Mouse (Mus musculus) kidney, adult 8-10 months (tissue): ENCODE data around the gene Gm49450.
A peak's percentile ranks its signal among the peaks of the same experiment; 100 is the strongest.

ENCODE experiments used
- DNase-seq, 2 experiments: peaks; one replicate each; pipeline ENCODE4 v3.0.0; 2022

Gene Gm49450

GRCm38 (mm10) chr15:98953401-98954356 lies at the start of gene Gm49450, which contains the start of gene Tuba1a:
Gm49450 (minus strand) TSS chr15:98953551.
Tuba1a (minus strand) TSS chr15:98953703.
- peak; percentile 76 to 84 for DNase-seq

GRCm38 (mm10) chr15:99001451-99001931 lies 48.1 kb upstream of the Gm49450 start:
- no peak for DNase-seq

GRCm38 (mm10) chr15:99000535-99001283 lies 47.4 kb upstream of the Gm49450 start:
- peak; percentile 55 to 71 for DNase-seq

- no peak for DNase-seq
Observed at GRCm38 (mm10) chr15:98998775-98999157, 45.4 kb upstream of the Gm49450 start.

GRCm38 (mm10) chr15:98997938-98998774 lies 44.8 kb upstream of the Gm49450 start:
- DNase-seq: no peak

- no peak for DNase-seq
Observed at GRCm38 (mm10) chr15:98996840-98997239, 43.5 kb upstream of the Gm49450 start.

GRCm38 (mm10) chr15:98994957-98995520 lies 41.7 kb upstream of the Gm49450 start:
- DNase-seq: no peak

GRCm38 (mm10) chr15:98993865-98994264 lies 40.5 kb upstream of the Gm49450 start:
- peak; percentile 81 to 86 for DNase-seq

GRCm38 (mm10) chr15:98993093-98993793 lies 39.9 kb upstream of the Gm49450 start:
- peak; percentile 92 to 95 for DNase-seq

GRCm38 (mm10) chr15:98992086-98992912 lies 38.9 kb upstream of the Gm49450 start:
- DNase-seq: peak in 1 of 2 experiments; percentile 45

- DNase-seq: no peak
Observed at GRCm38 (mm10) chr15:98991540-98992050, 38.2 kb upstream of the Gm49450 start.

GRCm38 (mm10) chr15:98990669-98991539 lies 37.6 kb upstream of the Gm49450 start:
- no peak for DNase-seq

- no peak for DNase-seq
Observed at GRCm38 (mm10) chr15:98989701-98990430, 36.5 kb upstream of the Gm49450 start.

GRCm38 (mm10) chr15:98988787-98989186 lies 35.4 kb upstream of the Gm49450 start:
- DNase-seq: no peak

GRCm38 (mm10) chr15:98987661-98988181 lies 34.4 kb upstream of the Gm49450 start:
- no peak for DNase-seq

- DNase-seq: no peak
Observed at GRCm38 (mm10) chr15:98987077-98987630, 33.8 kb upstream of the Gm49450 start.

- DNase-seq: no peak
Observed at GRCm38 (mm10) chr15:98985982-98986715, 32.8 kb upstream of the Gm49450 start.
